Mouse (Mus musculus) G1E (cell line): ENCODE measurements around the gene Rhob. TPM values are rescaled to one million over a fixed set of nuclear protein-coding genes. Genes with fewer than 3 reads are reported as not detected.
A peak's percentile ranks its signal among the peaks of the same experiment; 100 is the strongest.

Experiments used
- ATAC-seq: 2 replicates; pipeline ENCODE4 v1.8.0; 2016; ENCODE audit warnings: mild to moderate bottlenecking; ENCODE audit not compliant: insufficient number of reproducible peaks, poor library complexity, low FRiP score, severe bottlenecking; ENCODE audit errors: extremely low read depth
- DNase-seq: peaks from one replicate; pipeline ENCODE4 v3.0.0; 2012; ENCODE audit warnings: low spot score
- H3K27me3 ChIP-seq: 2 replicates; pipeline ENCODE4 v1.6.1; 2012; ENCODE audit warnings: mild to moderate bottlenecking, low read length, inconsistent platforms; ENCODE audit not compliant: insufficient read depth
- H3K36me3 ChIP-seq: replicated peaks from 2 replicates; pipeline ENCODE3; 2012; ENCODE audit warnings: mild to moderate bottlenecking, inconsistent platforms
- H3K4me1 ChIP-seq: 2 replicates; pipeline ENCODE4 v1.6.1; 2012; ENCODE audit warnings: low read depth, low read length, inconsistent platforms, mixed read lengths; ENCODE audit not compliant: insufficient read depth
- H3K4me3 ChIP-seq: 2 replicates; pipeline ENCODE4 v1.5.1; 2012; ENCODE audit warnings: low read depth, mild to moderate bottlenecking, inconsistent platforms, low read length, moderate library complexity, mixed read lengths
- H3K9me3 ChIP-seq: replicated peaks from 2 replicates; pipeline ENCODE4 v1.6.1; 2012; ENCODE audit warnings: inconsistent platforms
- CTCF ChIP-seq: IDR thresholded peaks from 2 replicates; pipeline ENCODE4 v1.5.1; 2012; ENCODE audit warnings: low read depth, low read length, inconsistent platforms, mixed read lengths
- GATA1 ChIP-seq: IDR thresholded peaks from 2 replicates; pipeline ENCODE4 v1.6.1; 2012; ENCODE audit warnings: borderline replicate concordance, low read length, inconsistent platforms, mixed read lengths
- GATA2 ChIP-seq: IDR thresholded peaks from 2 replicates; pipeline ENCODE4 v1.6.1; 2012; ENCODE audit warnings: low read depth, low read length, inconsistent platforms, borderline replicate concordance
- POLR2AphosphoS5 ChIP-seq: IDR thresholded peaks from 2 replicates; pipeline ENCODE4 v1.6.1; 2012; ENCODE audit warnings: low read depth, low read length, inconsistent platforms; ENCODE audit not compliant: insufficient replicate concordance
- TAL1 ChIP-seq: conservative IDR thresholded peaks from 2 replicates; pipeline ENCODE4 v1.6.1; 2012; ENCODE audit warnings: low read depth, low read length, inconsistent platforms, mixed read lengths
- polyA plus RNA-seq: library from polyadenylated mRNA; stranded (reverse); fragments of >175 nt; gene quantifications from 2 replicates; pipeline ENCODE4 v1.2.3, GENCODE M21; 2012
- total RNA-seq, 2 experiments: library from RNA; stranded (forward) in 1 of 2; stranded (reverse) in 1 of 2; fragments of 200-1000 nt in 1 of 2; fragments of >200 nt in 1 of 2; fragmentation: Nextera tagmentation in 1 of 2; gene quantifications; 2 replicates each; pipeline ENCODE4 v1.2.3; 2014 to 2017

Rhob gene
- total and polyA plus RNA-seq, 3 experiments: 0.14 to 2.2 (median 0.27) TPM

GRCm38 (mm10) chr12:8499001-8499870, 573 bp downstream of the Rhob start:
- Histone ChIP-seq H3K4me3 (peak overlapping the region; percentile 70; the same call in 1 of the 2 replicates), H3K4me1 (peaks cover 13% of the 10 kb centered on the region), H3K27me3 (peaks cover 17% of the 10 kb centered on the region; the same call in 1 of the 2 replicates), H3K36me3 (no peaks in the 10 kb centered on the region), H3K9me3 (peaks cover 15% of the 10 kb centered on the region)
- DNase-seq (no peak), ATAC-seq (no peak)
- no peak for TF ChIP-seq TAL1
- no peak for TF ChIP-seq CTCF
- TF ChIP-seq POLR2AphosphoS5: no peak

DNA sequence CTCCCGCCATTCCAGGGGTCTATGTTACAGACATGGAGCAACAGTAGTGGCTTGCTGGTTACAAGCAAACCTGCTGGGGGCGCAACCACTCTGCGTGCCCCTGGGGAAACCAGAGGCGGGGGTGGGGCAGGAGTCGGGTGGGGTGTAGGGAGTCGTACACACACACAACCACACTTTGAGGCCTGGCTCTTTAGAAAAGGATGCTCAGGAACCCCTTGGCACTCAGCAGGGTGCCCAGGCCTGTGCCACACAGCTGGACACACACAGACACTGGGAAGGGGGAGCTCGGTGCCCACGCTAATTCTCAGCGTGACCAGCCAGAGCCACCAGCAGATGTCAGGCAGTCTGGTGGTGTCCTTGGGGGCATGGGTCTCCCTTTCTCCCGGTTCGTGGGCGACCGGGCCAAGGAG, 1.2 kb downstream of the Rhob start:
- H3K27me3 ChIP-seq: peaks cover 17% of the 10 kb centered on the region; the same call in 1 of the 2 replicates
- H3K9me3 ChIP-seq: peaks cover 15% of the 10 kb centered on the region
- peak overlapping the region; percentile 32; the same call in 1 of the 2 replicates for H3K4me3 ChIP-seq
- ATAC-seq (no peak), DNase-seq (no peak)
- TF ChIP-seq GATA2 (no peak), CTCF (no peak), GATA1 (no peak), POLR2AphosphoS5 (no peak), TAL1 (no peak)
- no peaks in the 10 kb centered on the region for H3K36me3 ChIP-seq
- peaks cover 13% of the 10 kb centered on the region for H3K4me1 ChIP-seq

- peaks cover 15% of the 10 kb centered on the region for H3K9me3 ChIP-seq
- H3K4me3 ChIP-seq: no peak overlapping the region
- DNase-seq (no peak), ATAC-seq (no peak)
- H3K36me3 ChIP-seq: no peaks in the 10 kb centered on the region
- TF ChIP-seq CTCF: no peak
- H3K4me1 ChIP-seq: peaks cover 13% of the 10 kb centered on the region
- peaks cover 17% of the 10 kb centered on the region; the same call in 1 of the 2 replicates for H3K27me3 ChIP-seq
Observed at GRCm38 (mm10) chr12:8498148-8498571, 1.6 kb downstream of the Rhob start.

- ATAC-seq (no peak), DNase-seq (no peak)
- TF ChIP-seq POLR2AphosphoS5 (no peak), GATA2 (no peak), CTCF (no peak), GATA1 (no peak), TAL1 (no peak)
- Histone ChIP-seq H3K27me3 (peaks cover 17% of the 10 kb centered on the region; the same call in 1 of the 2 replicates), H3K4me1 (peaks cover 13% of the 10 kb centered on the region), H3K36me3 (no peaks in the 10 kb centered on the region), H3K4me3 (no peak overlapping the region), H3K9me3 (peaks cover 15% of the 10 kb centered on the region)
Observed at GRCm38 (mm10) chr12:8497314-8497706, 2.5 kb downstream of the Rhob start.

GRCm38 (mm10) chr12:8496679-8497313, 3.0 kb downstream of the Rhob start:
- ATAC-seq (no peak), DNase-seq (no peak)
- Histone ChIP-seq H3K4me3 (no peak overlapping the region), H3K27me3 (peaks cover 17% of the 10 kb centered on the region; the same call in 1 of the 2 replicates), H3K4me1 (peaks cover 13% of the 10 kb centered on the region), H3K9me3 (peaks cover 15% of the 10 kb centered on the region), H3K36me3 (no peaks in the 10 kb centered on the region)
- TF ChIP-seq CTCF (no peak), TAL1 (no peak), POLR2AphosphoS5 (no peak)

DNA sequence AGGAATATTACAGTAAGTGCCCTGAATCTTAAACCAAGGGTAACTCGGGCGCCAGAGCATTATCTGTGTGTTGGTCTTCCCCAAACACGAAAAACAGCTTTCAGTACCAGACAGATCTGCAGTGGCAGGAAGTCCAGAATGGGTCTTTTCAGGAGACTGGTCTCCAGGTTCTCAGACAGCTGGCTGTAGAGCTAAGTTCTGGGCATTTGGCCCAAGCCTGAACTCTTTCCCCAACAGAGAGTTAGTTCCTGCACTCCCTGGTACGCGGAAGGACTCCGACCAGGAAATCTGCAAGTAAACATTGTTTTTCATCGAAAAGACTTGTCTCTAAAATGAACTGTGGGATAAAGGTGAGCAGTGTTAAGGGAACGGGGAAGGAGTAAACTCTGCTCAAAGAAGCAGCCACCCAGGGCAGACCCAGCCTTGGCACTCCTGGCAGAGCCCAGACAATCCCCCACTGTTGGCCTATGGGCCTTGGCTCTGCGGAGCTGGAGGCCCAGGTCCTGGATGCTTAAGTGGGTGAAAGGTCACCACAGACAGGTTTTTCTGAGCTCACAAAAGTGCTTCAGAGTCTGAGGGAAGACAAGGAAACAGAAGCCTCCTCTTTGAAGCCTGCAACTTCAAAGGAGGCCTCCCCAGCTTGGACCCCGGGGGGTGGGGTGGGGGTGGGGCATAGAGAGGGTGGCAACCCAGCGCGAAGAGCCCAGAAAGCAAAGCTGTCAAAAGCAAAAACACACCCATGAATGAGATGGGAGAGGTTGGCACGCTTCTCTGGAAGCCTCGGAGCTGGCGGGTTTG, 3.7 kb downstream of the Rhob start:
- ATAC-seq: no peak

More for the DNA sequence above, 3.7 kb downstream of the Rhob start:
- Histone ChIP-seq H3K4me1 (peaks cover 13% of the 10 kb centered on the region), H3K4me3 (no peak overlapping the region), H3K36me3 (no peaks in the 10 kb centered on the region), H3K9me3 (peaks cover 15% of the 10 kb centered on the region), H3K27me3 (peaks cover 17% of the 10 kb centered on the region; the same call in 1 of the 2 replicates)
- no peak for TF ChIP-seq POLR2AphosphoS5
- TF ChIP-seq GATA1: no peak
- TF ChIP-seq CTCF: no peak
- no peak for TF ChIP-seq TAL1
- no peak for DNase-seq
